Mouse (Mus musculus) small intestine, adult 2 months (tissue): Measurements from ENCODE around the gene Babam1. TPM values are rescaled to one million over a fixed set of nuclear protein-coding genes. Genes with fewer than 3 reads are reported as not detected.
A peak's percentile ranks its signal among the peaks of the same experiment; 100 is the strongest.

Experiments used
- H3K27ac ChIP-seq: fragments of 200-500 bp; 2 replicates; pipeline ENCODE4 v1.5.1; 2012; ENCODE audit warnings: low read depth, low read length, control low read depth, inconsistent platforms; ENCODE audit not compliant: insufficient read depth
- H3K27me3 ChIP-seq: fragments of 200-500 bp; 2 replicates; pipeline ENCODE4 v1.6.1; 2012; ENCODE audit warnings: mild to moderate bottlenecking, moderate library complexity, low read length, inconsistent platforms; ENCODE audit not compliant: control insufficient read depth, insufficient read depth
- H3K36me3 ChIP-seq: fragments of 200-500 bp; 2 replicates; pipeline ENCODE4 v1.6.1; 2012; ENCODE audit warnings: mild to moderate bottlenecking, low read length, control low read depth, inconsistent platforms; ENCODE audit not compliant: control insufficient read depth, insufficient read depth
- H3K4me1 ChIP-seq: fragments of 200-500 bp; 2 replicates; pipeline ENCODE4 v1.6.1; 2012; ENCODE audit warnings: low read length, inconsistent platforms, mixed read lengths; ENCODE audit not compliant: control insufficient read depth, insufficient read depth, insufficient read length
- H3K4me3 ChIP-seq: fragments of 200-500 bp; 2 replicates; pipeline ENCODE4 v1.5.1; 2012; ENCODE audit warnings: low read depth, mild to moderate bottlenecking, control low read depth, inconsistent platforms, low read length, moderate library complexity
- CTCF ChIP-seq: fragments of 200-500 bp; IDR thresholded peaks from 2 replicates; pipeline ENCODE4 v1.5.1; 2012; ENCODE audit warnings: low read depth, mild to moderate bottlenecking, control low read depth, inconsistent platforms, low read length, moderate library complexity, mixed read lengths; ENCODE audit not compliant: insufficient replicate concordance, insufficient read length; ENCODE audit errors: extremely low read depth
- POLR2A ChIP-seq: fragments of 200-500 bp; IDR thresholded peaks from 2 replicates; pipeline ENCODE4 v1.6.1; 2012; ENCODE audit warnings: low read depth, mild to moderate bottlenecking, control low read depth, inconsistent platforms, low read length, moderate library complexity
- WGBS: fragments of 180-500 bp; shearing (Covaris S2); methylation state at CpG from one replicate; pipeline ENCODE4 v1.1.7; 2018; 5-methylcytosine and 5-hydroxymethylcytosine counted together
- polyA plus RNA-seq: library from polyadenylated mRNA; depleted of rRNA; stranded (reverse); fragments of >200 nt; gene quantifications from 2 replicates; pipeline ENCODE4 v1.2.3, GENCODE M21; 2012

Gene Babam1
- polyA plus RNA-seq, 1 experiment = 119 TPM

- Histone ChIP-seq H3K27me3 (no peaks in the 10 kb centered on the region), H3K4me1 (peaks cover 8% of the 10 kb centered on the region; the same call in 1 of the 2 replicates), H3K36me3 (peaks cover 8% of the 10 kb centered on the region), H3K27ac (no peak overlapping the region), H3K4me3 (peak overlapping the region; percentile 41)
- 83% methylated on average over 7 of the region's 7 CpGs for whole genome bisulfite sequencing
- TF ChIP-seq POLR2A (no peak), CTCF (no peak)
Observed at GRCm38 (mm10) chr8:71394481-71394880, 2.2 kb upstream of the Babam1 start.

DNA sequence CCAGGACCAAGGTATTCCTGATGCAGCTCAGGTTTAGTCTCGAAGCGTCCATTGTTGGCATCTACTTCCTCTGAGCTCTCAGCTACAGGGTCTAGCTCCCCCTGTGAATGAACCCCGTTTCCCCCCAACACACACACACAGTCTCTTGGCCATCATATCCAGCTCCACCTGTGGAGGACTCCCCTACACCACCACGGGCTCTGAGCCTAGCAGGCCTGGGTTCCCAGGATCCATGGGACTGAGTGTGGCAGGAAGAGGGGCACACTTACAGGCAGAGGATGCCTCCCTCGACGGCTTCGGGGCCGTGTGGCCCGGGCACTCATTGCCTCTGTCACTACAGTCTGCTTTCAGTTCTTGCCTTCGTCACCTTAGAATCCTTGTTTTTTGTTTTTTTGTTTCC is 1.6 kb upstream of the Babam1 start:
- Histone ChIP-seq H3K27me3 (no peaks in the 10 kb centered on the region), H3K36me3 (peaks cover 12% of the 10 kb centered on the region), H3K4me3 (peak overlapping the region; percentile 41), H3K27ac (no peak overlapping the region), H3K4me1 (peaks cover 8% of the 10 kb centered on the region; the same call in 1 of the 2 replicates)
- WGBS = 80% methylated on average over 10 of the region's 10 CpGs
- TF ChIP-seq CTCF = no peak
- TF ChIP-seq POLR2A = no peak

GRCm38 (mm10) chr8:71395629-71396028 is 1.0 kb upstream of the Babam1 start, which contains the start of gene Ushbp1:
TSS of gene Ushbp1 (minus strand) at chr8:71395802.
- Histone ChIP-seq H3K27ac (peak within 1 kb of the TSS; percentile 31), H3K4me3 (peak within 1 kb of the TSS; percentile 86), H3K4me1 (peaks cover 8% of the 10 kb centered on the region; the same call in 1 of the 2 replicates), H3K27me3 (no peaks in the 10 kb centered on the region), H3K36me3 (peaks cover 12% of the 10 kb centered on the region)
- WGBS = 71% methylated on average over 9 of the region's 9 CpGs
- TF ChIP-seq CTCF (no peak), POLR2A (no peak)

DNA sequence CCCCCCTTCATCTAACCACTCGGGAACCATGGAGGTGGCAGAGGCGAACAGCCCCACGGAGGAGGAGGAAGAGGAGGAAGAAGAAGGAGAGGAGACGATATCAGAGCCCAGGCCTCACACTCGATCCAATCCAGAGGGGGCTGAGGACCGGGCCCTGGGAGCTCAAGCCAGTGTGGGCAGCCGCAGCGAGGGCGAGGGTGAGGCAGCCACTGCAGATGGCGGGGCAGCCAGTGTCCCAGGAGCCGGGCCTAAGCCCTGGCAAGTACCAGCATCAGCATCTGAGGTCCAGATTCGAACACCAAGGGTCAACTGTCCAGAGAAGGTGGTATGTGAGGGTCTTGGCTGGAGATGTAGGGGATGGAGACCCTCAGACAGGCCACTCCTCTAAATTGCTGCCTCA is 1.0 kb downstream of the Babam1 start:
- peak overlapping the region; percentile 11 for H3K4me3 ChIP-seq
- H3K27ac ChIP-seq = no peak overlapping the region
- TF ChIP-seq CTCF (no peak), POLR2A (no peak)
- H3K36me3 ChIP-seq = peaks cover 12% of the 10 kb centered on the region
- WGBS = 84% methylated on average over 12 of the region's 12 CpGs
- no peaks in the 10 kb centered on the region for H3K27me3 ChIP-seq
- peaks cover 11% of the 10 kb centered on the region for H3K4me1 ChIP-seq

GRCm38 (mm10) chr8:71400826-71401225 is 4.2 kb downstream of the Babam1 start:
- Histone ChIP-seq H3K36me3 (peaks cover 12% of the 10 kb centered on the region), H3K4me1 (peaks cover 32% of the 10 kb centered on the region), H3K27ac (no peak overlapping the region), H3K27me3 (no peaks in the 10 kb centered on the region), H3K4me3 (no peak overlapping the region)
- WGBS = 96% methylated on average over 2 of the region's 2 CpGs
- TF ChIP-seq POLR2A (no peak), CTCF (no peak)

GRCm38 (mm10) chr8:71401454-71401853 is 4.8 kb downstream of the Babam1 start:
- no peak overlapping the region for H3K27ac ChIP-seq
- no peak overlapping the region for H3K4me3 ChIP-seq
- peaks cover 12% of the 10 kb centered on the region for H3K36me3 ChIP-seq
- no peak for TF ChIP-seq POLR2A
- no peak for TF ChIP-seq CTCF
- H3K4me1 ChIP-seq = peaks cover 35% of the 10 kb centered on the region
- H3K27me3 ChIP-seq = no peaks in the 10 kb centered on the region

- Histone ChIP-seq H3K4me1 (peaks cover 39% of the 10 kb centered on the region), H3K36me3 (peaks cover 12% of the 10 kb centered on the region), H3K4me3 (no peak overlapping the region), H3K27ac (peak overlapping the region; percentile 49; the same call in 1 of the 2 replicates), H3K27me3 (no peaks in the 10 kb centered on the region)
- TF ChIP-seq POLR2A (no peak), CTCF (no peak)
- WGBS = 91% methylated on average over 9 of the region's 9 CpGs
Observed at GRCm38 (mm10) chr8:71402446-71402964, 5.8 kb downstream of the Babam1 start.
